Mouse (Mus musculus) bone marrow macrophage, adult 2 months (primary cell): ENCODE data around the gene Mrpl18.

ENCODE experiments used
- CTCF ChIP-seq: IDR thresholded peaks from 2 replicates; pipeline ENCODE4 v1.5.1; 2012; ENCODE audit warnings: low read depth, mild to moderate bottlenecking, low read length, moderate library complexity
- POLR2A ChIP-seq: IDR thresholded peaks from 2 replicates; pipeline ENCODE4 v1.6.1; 2012; ENCODE audit warnings: mild to moderate bottlenecking, low read depth, low read length, borderline replicate concordance

- TF ChIP-seq CTCF = no peak
- TF ChIP-seq POLR2A = no peak
These were observed 26.5 kb upstream of the Mrpl18 start for GRCm38 (mm10) chr17:12942459-12943162.
